Mouse (Mus musculus) hindbrain, embryonic 11.5 days (tissue): ENCODE results near the gene Acbd6. TPM values are rescaled to one million over a fixed set of nuclear protein-coding genes. Genes with fewer than 3 reads are reported as not detected.
A peak's percentile ranks its signal among the peaks of the same experiment; 100 is the strongest.

Source experiments
- ATAC-seq: fragments of 200-750 bp; cut with Nextera tagmentation; 2 replicates; pipeline ENCODE4 v1.8.0; 2017; ENCODE audit warnings: mild to moderate bottlenecking, moderate TSS enrichment, moderate library complexity; ENCODE audit not compliant: low FRiP score
- DNase-seq: peaks from one replicate; pipeline ENCODE4 v3.0.0-alpha.2; 2015; ENCODE audit warnings: low spot score
- H3K27ac ChIP-seq: fragments of 300-500 bp; sonication (generic); 2 replicates; pipeline ENCODE4 v1.5.1; 2014; ENCODE audit warnings: mild to moderate bottlenecking, low read depth, low read length
- H3K27me3 ChIP-seq: fragments of 300-500 bp; sonication (generic); 2 replicates; pipeline ENCODE4 v1.6.1; 2014; ENCODE audit warnings: mild to moderate bottlenecking, low read length, moderate library complexity, mixed read lengths; ENCODE audit not compliant: control insufficient read depth, insufficient read depth
- H3K36me3 ChIP-seq: fragments of 300-500 bp; sonication (generic); 2 replicates; pipeline ENCODE4 v1.6.1; 2014; ENCODE audit warnings: mild to moderate bottlenecking, low read length, moderate library complexity, mixed read lengths; ENCODE audit not compliant: control insufficient read depth, insufficient read depth
- H3K4me1 ChIP-seq: fragments of 300-500 bp; sonication (generic); replicated peaks from 2 replicates; pipeline ENCODE4 v1.6.1; 2014; ENCODE audit warnings: low read length, mixed read lengths; ENCODE audit not compliant: control insufficient read depth, insufficient read depth
- H3K4me2 ChIP-seq: fragments of 300-500 bp; sonication (generic); replicated peaks from 2 replicates; pipeline ENCODE4 v1.6.1; 2014; ENCODE audit warnings: mild to moderate bottlenecking, low read depth, low read length
- H3K4me3 ChIP-seq: fragments of 300-500 bp; sonication (generic); 2 replicates; pipeline ENCODE4 v1.5.1; 2014; ENCODE audit warnings: low read depth, low read length
- H3K9ac ChIP-seq: fragments of 300-500 bp; sonication (generic); 2 replicates; pipeline ENCODE4 v1.6.1; 2014; ENCODE audit warnings: low read depth, low read length
- H3K9me3 ChIP-seq: fragments of 300-500 bp; sonication (generic); 2 replicates; pipeline ENCODE4 v1.6.1; 2016; ENCODE audit warnings: low read length; ENCODE audit not compliant: control insufficient read depth
- WGBS: fragments of 180-500 bp; shearing (Covaris S2); extraction: QIAGEN DNeasy Blood & Tissue Kit; methylation state at CpG from one replicate; pipeline ENCODE4 v1.1.7; 2014; 5-methylcytosine and 5-hydroxymethylcytosine counted together
- polyA plus RNA-seq: library from polyadenylated mRNA; unstranded; fragments of >200 nt; fragmentation: Nextera tagmentation; extraction: Ambion mirVana; gene quantifications from 2 replicates; pipeline ENCODE4 v1.2.1, GENCODE M21; 2014

Gene Acbd6
- polyA plus RNA-seq, 1 experiment from 2014 or later, result 79.9 TPM

DNA sequence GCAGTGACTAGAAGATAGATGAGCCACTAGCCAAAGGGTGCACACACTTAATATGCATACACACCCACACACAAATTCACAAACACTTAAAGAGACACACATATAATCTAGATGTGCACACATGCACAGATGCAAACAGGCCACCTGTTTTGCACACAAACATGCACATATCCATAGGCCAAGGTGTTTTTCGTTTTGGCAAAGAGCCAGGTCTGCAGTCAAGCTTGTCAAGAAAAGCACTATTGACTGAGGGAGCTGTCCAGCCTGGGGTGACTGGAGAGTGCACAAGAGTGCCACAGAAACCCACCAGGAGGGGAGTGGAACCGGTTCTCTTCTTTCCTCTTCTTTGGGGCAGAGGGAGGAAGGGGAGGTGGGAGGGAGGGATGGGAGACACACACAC, 173.2 kb downstream of the Acbd6 start:
- Histone ChIP-seq H3K27me3 (peaks cover 82% of the 10 kb centered on the region), H3K27ac (no peak overlapping the region), H3K4me3 (no peak overlapping the region), H3K36me3 (no peaks in the 10 kb centered on the region), H3K4me2 (no peak overlapping the region), H3K4me1 (no peaks in the 10 kb centered on the region; the same call in 1 of the 2 replicates), H3K9ac (no peak overlapping the region), H3K9me3 (no peaks in the 10 kb centered on the region)
- whole genome bisulfite sequencing, result 0% methylated on average over 2 of the region's 2 CpGs
- no peak for ATAC-seq
- no peak for DNase-seq

- Histone ChIP-seq H3K9ac (no peak overlapping the region), H3K27ac (no peak overlapping the region), H3K4me3 (no peak overlapping the region), H3K36me3 (no peaks in the 10 kb centered on the region), H3K4me2 (no peak overlapping the region), H3K27me3 (peaks cover 95% of the 10 kb centered on the region), H3K4me1 (peaks cover 5% of the 10 kb centered on the region), H3K9me3 (no peaks in the 10 kb centered on the region)
- ATAC-seq, result no peak
- DNase-seq, result peak; percentile 54
- under 1% methylated on average over 26 of the region's 26 CpGs for WGBS
Observed at GRCm38 (mm10) chr1:155736096-155736825, 178.3 kb downstream of the Acbd6 start.

DNA sequence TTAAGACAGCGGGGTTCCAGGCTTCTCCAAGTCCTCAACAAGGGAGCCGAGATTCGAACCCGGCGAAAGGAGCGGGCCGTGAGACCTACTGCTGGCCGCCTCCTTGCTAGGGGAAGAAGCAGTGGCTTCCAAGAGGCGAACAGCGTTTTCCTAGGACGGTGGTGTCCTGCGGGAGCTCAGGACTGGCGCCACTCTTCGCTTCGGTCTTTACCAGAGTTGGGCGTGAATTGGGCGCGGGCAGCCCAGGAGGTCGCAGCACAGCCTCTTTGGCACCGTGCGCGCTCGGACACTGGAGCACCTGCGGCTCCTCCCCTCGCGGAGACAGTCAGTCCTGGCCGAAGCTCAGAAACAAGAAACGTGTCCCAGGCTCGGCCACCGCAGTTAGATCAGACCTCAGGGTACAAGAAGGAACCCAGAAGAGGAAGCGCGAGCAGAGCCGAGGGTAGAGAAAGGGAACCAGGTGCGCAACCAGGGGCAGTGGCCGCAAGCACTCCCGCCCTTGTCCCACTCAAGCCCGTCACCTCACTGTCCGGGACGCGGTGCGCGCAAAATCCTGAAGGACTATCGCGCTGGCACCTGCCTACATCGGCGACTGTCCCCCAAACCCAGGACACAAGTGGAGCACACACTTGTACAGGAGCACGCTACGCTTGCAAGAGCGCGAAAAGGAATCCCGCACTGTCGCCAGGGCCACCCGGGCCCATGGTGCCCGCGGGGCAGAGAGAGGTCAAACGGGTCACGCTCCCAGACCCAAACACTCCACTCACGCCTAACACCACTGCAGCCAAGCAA, 179.3 kb downstream of the Acbd6 start:
- under 1% methylated on average over 58 of the region's 58 CpGs for WGBS
- Histone ChIP-seq H3K27me3 (peaks cover 96% of the 10 kb centered on the region), H3K4me1 (peaks cover 12% of the 10 kb centered on the region), H3K4me2 (no peak overlapping the region), H3K4me3 (no peak overlapping the region), H3K9ac (no peak overlapping the region), H3K27ac (no peak overlapping the region), H3K9me3 (no peaks in the 10 kb centered on the region), H3K36me3 (no peaks in the 10 kb centered on the region)
- peak; percentile 66 for DNase-seq
- no peak for ATAC-seq

- peak; percentile 58 for DNase-seq
- Histone ChIP-seq H3K36me3 (no peaks in the 10 kb centered on the region), H3K27ac (no peak overlapping the region), H3K4me1 (peaks cover 14% of the 10 kb centered on the region), H3K9me3 (no peaks in the 10 kb centered on the region), H3K4me3 (0 out of 2 replicates have a peak overlapping the region, but pooled peaks have one; percentile 12), H3K4me2 (0 out of 2 replicates have a peak overlapping the region, but pooled peaks have one; percentile 5), H3K27me3 (peaks cover 96% of the 10 kb centered on the region), H3K9ac (no peak overlapping the region)
- no peak for ATAC-seq
- under 1% methylated on average over 25 of the region's 25 CpGs for WGBS
Observed at GRCm38 (mm10) chr1:155737809-155738383, 180.0 kb downstream of the Acbd6 start.

Other genes with a start within 250 kb of the Acbd6 start
- gene Xpr1, start 140.7 kb upstream of the Acbd6 start, polyA plus RNA-seq, result 15.2 and 29.3 TPM in 2 replicates
- 5.1 and 7.9 TPM in 2 replicates for gene Lhx4, start 193.6 kb downstream of the Acbd6 start, polyA plus RNA-seq